Mouse (Mus musculus) intestine, embryonic 14.5 days (tissue): Measurements from ENCODE around the gene Pepd. TPM values are rescaled to one million over a fixed set of nuclear protein-coding genes. Genes with fewer than 3 reads are reported as not detected.

ENCODE experiments used
- ATAC-seq: fragments of 200-750 bp; cut with Nextera tagmentation; replicated peaks from 2 replicates; pipeline ENCODE4 v1.8.0; 2017; ENCODE audit warnings: low read depth, moderate number of reproducible peaks, moderate TSS enrichment, moderate library complexity; ENCODE audit not compliant: low FRiP score, low TSS enrichment
- DNase-seq: peaks from one replicate; pipeline ENCODE4 v3.0.0-alpha.2; 2018; ENCODE audit warnings: low spot score
- H3K27ac ChIP-seq: fragments of 300-500 bp; sonication (generic); 2 replicates; pipeline ENCODE4 v1.5.1; 2014; ENCODE audit warnings: low read depth, mild to moderate bottlenecking, control low read depth
- H3K27me3 ChIP-seq: fragments of 300-500 bp; sonication (generic); replicated peaks from 2 replicates; pipeline ENCODE4 v1.6.1; 2014; ENCODE audit warnings: low read length, control low read depth; ENCODE audit not compliant: control insufficient read depth, insufficient read depth
- H3K36me3 ChIP-seq: fragments of 300-500 bp; sonication (generic); 2 replicates; pipeline ENCODE4 v1.6.1; 2014; ENCODE audit warnings: low read length, control low read depth; ENCODE audit not compliant: control insufficient read depth, insufficient read depth
- H3K4me1 ChIP-seq: fragments of 300-500 bp; sonication (generic); replicated peaks from 2 replicates; pipeline ENCODE4 v1.6.1; 2014; ENCODE audit warnings: low read length, control low read depth, mixed read lengths; ENCODE audit not compliant: control insufficient read depth, insufficient read depth
- H3K4me2 ChIP-seq: fragments of 300-500 bp; sonication (generic); 2 replicates; pipeline ENCODE4 v1.6.1; 2014; ENCODE audit warnings: low read length
- H3K4me3 ChIP-seq: fragments of 300-500 bp; sonication (generic); 2 replicates; pipeline ENCODE4 v1.5.1; 2014; ENCODE audit warnings: low read depth, low read length, control low read depth, mixed read lengths
- H3K9ac ChIP-seq: fragments of 300-500 bp; sonication (generic); 2 replicates; pipeline ENCODE4 v1.6.1; 2014; ENCODE audit warnings: mild to moderate bottlenecking, low read length
- H3K9me3 ChIP-seq: fragments of 300-500 bp; sonication (generic); 2 replicates; pipeline ENCODE4 v1.6.1; 2016; ENCODE audit warnings: low read length, control low read depth; ENCODE audit not compliant: control insufficient read depth
- WGBS: fragments of 180-500 bp; shearing (Covaris S2); extraction: QIAGEN DNeasy Blood & Tissue Kit; methylation state at CpG from one replicate; pipeline ENCODE4 v1.1.7; 2014; 5-methylcytosine and 5-hydroxymethylcytosine counted together
- polyA plus RNA-seq: library from polyadenylated mRNA; unstranded; fragments of >200 nt; fragmentation: Nextera tagmentation; extraction: Ambion mirVana; gene quantifications from 2 replicates; pipeline ENCODE4 v1.2.1, GENCODE M21; 2014

Pepd gene
- polyA plus RNA-seq, 1 experiment from 2014 or later = 80.3 TPM

- Histone ChIP-seq H3K4me2 (no peak overlapping the region), H3K27ac (peak overlapping the region; percentile 65), H3K4me3 (no peak overlapping the region), H3K9me3 (peaks cover 7% of the 10 kb centered on the region; the same call in 1 of the 2 replicates), H3K27me3 (no peaks in the 10 kb centered on the region), H3K36me3 (peaks cover 23% of the 10 kb centered on the region), H3K9ac (no peak overlapping the region), H3K4me1 (peaks cover 11% of the 10 kb centered on the region)
- 44% methylated on average over 6 of the region's 7 CpGs for WGBS
- no peak for ATAC-seq
- no peak for DNase-seq
Measured at GRCm38 (mm10) chr7:34938636-34939261, 26.6 kb downstream of the Pepd start.

- no peak for ATAC-seq
- no peak overlapping the region for H3K9ac ChIP-seq
- H3K27ac ChIP-seq = peak overlapping the region; percentile 65
- peaks cover 11% of the 10 kb centered on the region for H3K4me1 ChIP-seq
- DNase-seq = no peak
- peaks cover 25% of the 10 kb centered on the region for H3K36me3 ChIP-seq
- no peaks in the 10 kb centered on the region for H3K27me3 ChIP-seq
- H3K9me3 ChIP-seq = peaks cover 7% of the 10 kb centered on the region; the same call in 1 of the 2 replicates
- no peak overlapping the region for H3K4me3 ChIP-seq
- WGBS = 39% methylated on average over 14 of the region's 14 CpGs
- H3K4me2 ChIP-seq = no peak overlapping the region
Measured at GRCm38 (mm10) chr7:34939262-34939951, 27.2 kb downstream of the Pepd start.

- Histone ChIP-seq H3K9ac (no peak overlapping the region), H3K27me3 (no peaks in the 10 kb centered on the region), H3K36me3 (peaks cover 25% of the 10 kb centered on the region), H3K27ac (peak overlapping the region; percentile 65; the same call in 1 of the 2 replicates), H3K9me3 (peaks cover 7% of the 10 kb centered on the region; the same call in 1 of the 2 replicates), H3K4me2 (no peak overlapping the region), H3K4me3 (no peak overlapping the region), H3K4me1 (peaks cover 11% of the 10 kb centered on the region)
- 53% methylated on average over 7 of the region's 7 CpGs for WGBS
- ATAC-seq (no peak), DNase-seq (no peak)
Measured at GRCm38 (mm10) chr7:34939952-34940312, 27.8 kb downstream of the Pepd start.

- Histone ChIP-seq H3K4me3 (no peak overlapping the region), H3K4me2 (no peak overlapping the region), H3K4me1 (peaks cover 11% of the 10 kb centered on the region), H3K9ac (no peak overlapping the region), H3K27me3 (no peaks in the 10 kb centered on the region), H3K27ac (no peak overlapping the region), H3K9me3 (no peaks in the 10 kb centered on the region), H3K36me3 (peaks cover 20% of the 10 kb centered on the region)
- DNase-seq (no peak), ATAC-seq (no peak)
- WGBS = 65% methylated on average over 4 of the region's 4 CpGs
Measured at GRCm38 (mm10) chr7:34943581-34944123, 31.5 kb downstream of the Pepd start.

- 86% methylated on average over 7 of the region's 7 CpGs for WGBS
- Histone ChIP-seq H3K4me1 (no peaks in the 10 kb centered on the region), H3K4me3 (no peak overlapping the region)
Measured at GRCm38 (mm10) chr7:34946269-34946925, 34.2 kb downstream of the Pepd start.

GRCm38 (mm10) chr7:34954548-34954947, 42.4 kb downstream of the Pepd start:
- no peak overlapping the region for H3K9ac ChIP-seq
- H3K27ac ChIP-seq = no peak overlapping the region
- no peak overlapping the region for H3K4me2 ChIP-seq
- H3K4me3 ChIP-seq = no peak overlapping the region
- no peaks in the 10 kb centered on the region for H3K9me3 ChIP-seq
- ATAC-seq (no peak), DNase-seq (no peak)
- H3K27me3 ChIP-seq = no peaks in the 10 kb centered on the region
- peaks cover 18% of the 10 kb centered on the region for H3K36me3 ChIP-seq
- H3K4me1 ChIP-seq = no peaks in the 10 kb centered on the region
- 82% methylated on average over 9 of the region's 9 CpGs for WGBS

More at GRCm38 (mm10) chr7:34946269-34946925, 34.2 kb downstream of the Pepd start:
- H3K27ac ChIP-seq = no peak overlapping the region
- no peak overlapping the region for H3K9ac ChIP-seq
- DNase-seq (no peak), ATAC-seq (no peak)
- H3K9me3 ChIP-seq = no peaks in the 10 kb centered on the region
- H3K36me3 ChIP-seq = peaks cover 21% of the 10 kb centered on the region
- H3K27me3 ChIP-seq = no peaks in the 10 kb centered on the region
- H3K4me2 ChIP-seq = no peak overlapping the region

- Histone ChIP-seq H3K27me3 (no peaks in the 10 kb centered on the region), H3K4me2 (no peak overlapping the region), H3K9ac (no peak overlapping the region), H3K36me3 (peaks cover 18% of the 10 kb centered on the region), H3K9me3 (no peaks in the 10 kb centered on the region), H3K4me1 (no peaks in the 10 kb centered on the region), H3K27ac (no peak overlapping the region), H3K4me3 (no peak overlapping the region)
- ATAC-seq = no peak
- DNase-seq = no peak
- 89% methylated on average over 3 of the region's 3 CpGs for WGBS
Measured at GRCm38 (mm10) chr7:34955295-34955694, 43.1 kb downstream of the Pepd start.

GRCm38 (mm10) chr7:34957138-34957537, 45.0 kb downstream of the Pepd start:
- DNase-seq (no peak), ATAC-seq (no peak)
- Histone ChIP-seq H3K36me3 (peaks cover 10% of the 10 kb centered on the region; the same call in 1 of the 2 replicates), H3K27ac (no peak overlapping the region), H3K9ac (no peak overlapping the region), H3K9me3 (no peaks in the 10 kb centered on the region), H3K27me3 (no peaks in the 10 kb centered on the region), H3K4me1 (no peaks in the 10 kb centered on the region), H3K4me3 (no peak overlapping the region), H3K4me2 (no peak overlapping the region)
- WGBS = 96% methylated on average over 8 of the region's 8 CpGs
